Mouse (Mus musculus) small intestine, adult 10 weeks (tissue): ENCODE results near the gene Ctnnd1. TPM values are rescaled to one million over a fixed set of nuclear protein-coding genes. Genes with fewer than 3 reads are reported as not detected.

Source experiments
- polyA plus RNA-seq: library from polyadenylated mRNA; stranded (reverse); fragments of 350-450 nt; fragmentation: Illumina TruSeq; extraction: RNeasy Lipid Tissue Mini Kit (QIAGEN cat#74804); gene quantifications from one replicate; pipeline ENCODE4 v1.2.3, GENCODE M21; 2014; ENCODE audit warnings: low replicate concordance

The Ctnnd1 gene
- polyA plus RNA-seq, result 411 TPM

DNA sequence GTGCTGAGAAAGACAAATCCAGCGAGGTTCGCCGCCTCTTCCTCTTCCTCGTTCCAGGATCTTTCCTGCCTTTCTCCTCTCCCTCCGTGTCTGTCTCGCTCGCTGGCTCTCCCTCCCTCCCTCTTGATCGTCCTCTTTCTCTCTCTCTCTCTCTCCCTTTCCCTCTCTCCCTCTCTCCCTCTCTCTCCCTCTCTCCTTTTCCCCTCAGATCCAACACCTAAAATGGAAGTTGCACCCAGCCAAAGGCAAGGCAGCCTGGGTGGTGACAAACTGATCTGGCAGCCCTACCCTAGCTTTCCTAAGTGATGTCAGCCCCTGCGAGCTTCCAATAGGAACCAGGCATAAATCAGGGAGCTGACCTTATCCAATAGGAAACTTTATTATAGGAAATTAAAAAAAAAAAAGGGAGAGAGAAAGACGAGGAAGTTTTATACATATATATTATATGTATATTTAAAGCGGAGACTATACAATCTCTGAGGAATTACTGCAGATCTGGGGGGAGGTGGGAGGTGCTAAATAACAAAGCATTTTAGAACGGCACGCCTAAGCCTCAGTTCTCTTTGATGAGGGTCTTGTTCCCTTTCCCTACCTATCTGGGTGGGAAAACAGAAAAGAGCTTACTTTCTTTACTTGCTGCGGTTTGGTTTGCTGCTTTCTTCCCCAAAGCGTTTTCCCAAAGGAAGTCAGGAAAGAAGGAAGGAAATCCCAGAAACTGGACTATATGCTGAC, at the start of gene Ctnnd1:
Gene Ctnnd1 (minus strand): TSS at position 302 of the 732 bp plus-strand sequence.

GRCm38 (mm10) chr2:84679016-84679415, 28.5 kb upstream of the Ctnnd1 start, which contains the start of gene Tmx2:
Gene Tmx2 (minus strand): TSS chr2:84679140.

DNA sequence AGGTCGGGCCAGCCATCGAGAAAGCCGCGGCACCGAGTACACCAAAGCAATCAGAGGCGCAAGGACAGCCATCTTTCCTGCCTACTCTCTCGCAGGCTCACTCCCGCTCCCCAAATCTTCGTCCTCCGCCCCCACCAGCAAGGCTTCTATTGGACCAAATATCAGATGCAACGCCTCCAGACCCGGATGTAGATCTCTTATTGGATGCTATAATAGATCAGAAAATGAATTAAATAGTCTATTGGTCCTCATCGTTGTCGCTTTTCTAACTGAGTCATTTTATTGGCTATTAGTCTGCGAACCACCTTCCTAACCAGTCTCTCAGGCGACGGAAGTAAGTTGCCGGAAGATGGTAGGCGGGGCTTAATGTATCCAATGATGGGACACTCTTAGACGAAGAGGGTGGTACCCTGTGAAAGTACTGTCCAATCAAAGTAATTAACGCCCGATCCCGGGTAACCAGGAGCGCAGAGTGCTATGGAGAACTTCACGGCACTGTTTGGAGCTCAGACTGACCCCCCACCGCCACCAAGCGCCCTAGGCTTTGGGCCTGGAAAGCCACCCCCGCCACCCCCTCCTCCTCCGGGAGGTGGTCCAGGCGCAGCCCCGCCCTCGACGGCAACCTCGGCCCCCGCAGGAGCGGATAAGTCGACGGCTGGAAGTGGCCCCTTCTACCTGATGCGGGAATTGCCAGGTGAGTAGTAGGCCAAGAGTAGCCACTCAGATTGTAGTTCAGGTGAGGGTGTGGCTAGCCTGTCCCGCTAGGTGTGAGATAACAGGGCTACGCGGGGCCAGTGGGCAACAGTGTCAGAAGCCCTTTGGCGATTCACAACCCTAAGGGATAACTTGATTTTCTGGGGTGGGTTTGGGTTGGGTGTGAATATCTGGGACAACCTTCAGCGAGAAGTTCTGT, 27.7 kb upstream of the Ctnnd1 start, which contains the start of the genes Gm28635 and Med19:
Gene Gm28635 (minus strand): TSS at position 74 of the 913 bp plus-strand sequence.
Gene Med19 (plus strand): TSS at position 435 of the 913 bp plus-strand sequence.

DNA sequence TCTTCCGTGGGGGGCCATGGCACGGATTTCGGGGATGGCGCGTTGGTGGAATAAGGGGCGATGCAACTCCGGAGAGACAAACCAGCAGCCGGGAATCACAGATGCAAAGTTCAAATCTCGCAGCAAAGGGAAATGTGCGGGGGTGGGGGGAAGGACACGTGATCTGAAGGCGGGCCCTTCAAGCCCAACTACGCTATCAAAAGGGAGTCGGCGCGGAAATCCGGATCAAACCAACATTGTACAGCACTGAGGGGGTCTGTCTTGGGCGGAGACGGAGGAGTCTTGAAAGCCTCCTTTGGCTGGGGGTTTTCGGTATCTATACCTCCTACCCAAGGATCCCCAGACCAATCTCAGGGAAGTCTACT, 20.0 kb upstream of the Ctnnd1 start, which contains the start of gene Selenoh:
Gene Selenoh (minus strand): TSS at position 202 of the 365 bp plus-strand sequence.

DNA sequence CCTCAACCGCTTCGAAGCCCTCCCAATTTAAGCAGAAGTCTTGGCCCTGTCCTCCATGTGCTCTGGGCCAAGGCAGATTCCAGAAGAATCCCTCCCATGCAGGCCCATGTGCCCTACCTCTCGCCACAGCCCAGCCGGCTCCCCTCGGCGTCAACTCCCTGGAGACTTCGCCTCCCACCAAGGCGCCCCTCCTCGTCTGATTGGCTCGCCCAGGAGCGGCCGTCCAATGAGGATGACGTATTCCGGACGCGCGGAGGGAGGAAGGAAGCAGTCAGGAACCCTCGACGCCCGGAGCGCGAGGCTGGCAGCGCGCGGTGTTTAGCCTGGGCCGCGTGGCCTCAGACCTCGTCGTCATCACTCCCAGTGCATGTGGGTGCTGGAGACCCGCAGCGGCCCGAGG, 8.2 kb upstream of the Ctnnd1 start, which contains the start of gene Btbd18:
Gene Btbd18 (plus strand): TSS at position 274 of the 400 bp plus-strand sequence.

Other genes with a start within 250 kb of the Ctnnd1 start
- 29.9 TPM for gene Calcrl, start 225.4 kb downstream of the Ctnnd1 start, polyA plus RNA-seq
- gene Tfpi, start 174.0 kb downstream of the Ctnnd1 start, polyA plus RNA-seq, result 36.9 TPM
- not detected for gene Btbd18, start 8.3 kb upstream of the Ctnnd1 start, polyA plus RNA-seq
- 10.8 TPM for gene Selenoh, start 20.0 kb upstream of the Ctnnd1 start, polyA plus RNA-seq
- gene Gm28635, start 27.3 kb upstream of the Ctnnd1 start, polyA plus RNA-seq, result not detected
- gene Med19, start 27.6 kb upstream of the Ctnnd1 start, polyA plus RNA-seq, result 51.2 TPM
- gene Tmx2, start 28.4 kb upstream of the Ctnnd1 start, polyA plus RNA-seq, result 75.6 TPM
- 88.7 TPM for gene Zdhhc5, start 64.4 kb upstream of the Ctnnd1 start, polyA plus RNA-seq
- 24.1 TPM for gene Clp1, start 76.6 kb upstream of the Ctnnd1 start, polyA plus RNA-seq
- 0.63 TPM for gene Ypel4, start 83.3 kb upstream of the Ctnnd1 start, polyA plus RNA-seq
- not detected for gene Gm19426, start 92.9 kb upstream of the Ctnnd1 start, polyA plus RNA-seq
- gene Serping1, start 124.7 kb upstream of the Ctnnd1 start, polyA plus RNA-seq, result 11.1 TPM
- gene Ube2l6, start 148.1 kb upstream of the Ctnnd1 start, polyA plus RNA-seq, result 142 TPM
- not detected for gene Smtnl1, start 171.9 kb upstream of the Ctnnd1 start, polyA plus RNA-seq
- 0.74 TPM for gene Timm10, start 176.2 kb upstream of the Ctnnd1 start, polyA plus RNA-seq
- gene Slc43a1, start 188.1 kb upstream of the Ctnnd1 start, polyA plus RNA-seq, result 0.45 TPM
- gene Rtn4rl2, start 235.9 kb upstream of the Ctnnd1 start, polyA plus RNA-seq, result not detected